Mouse (Mus musculus) liver, adult 2 months (tissue): ENCODE measurements around the gene Bbs12. TPM values are rescaled to one million over a fixed set of nuclear protein-coding genes. Genes with fewer than 3 reads are reported as not detected.

ENCODE experiments used
- DNase-seq: peaks from one replicate; pipeline ENCODE4 v3.0.0-alpha.2; 2011; ENCODE audit warnings: low read depth, low spot score; ENCODE audit errors: extremely low read depth
- H3K27ac ChIP-seq: fragments of 200-500 bp; replicated peaks from 2 replicates; pipeline ENCODE4 v1.5.1; 2012; ENCODE audit warnings: low read depth, mild to moderate bottlenecking, control low read depth, inconsistent platforms, low read length; ENCODE audit not compliant: insufficient read depth
- H3K27me3 ChIP-seq: fragments of 200-500 bp; 2 replicates; pipeline ENCODE4 v1.6.1; 2012; ENCODE audit warnings: mild to moderate bottlenecking, moderate library complexity, low read length, inconsistent platforms; ENCODE audit not compliant: control insufficient read depth, insufficient read depth
- H3K36me3 ChIP-seq: fragments of 200-500 bp; 2 replicates; pipeline ENCODE4 v1.6.1; 2012; ENCODE audit warnings: low read length, inconsistent platforms; ENCODE audit not compliant: control insufficient read depth, insufficient read depth
- H3K4me1 ChIP-seq: fragments of 200-500 bp; 2 replicates; pipeline ENCODE4 v1.6.1; 2011; ENCODE audit warnings: low read length; ENCODE audit not compliant: control insufficient read depth, insufficient read depth
- H3K4me3 ChIP-seq: fragments of 200-500 bp; 2 replicates; pipeline ENCODE4 v1.5.1; 2011; ENCODE audit warnings: low read depth, mild to moderate bottlenecking, control low read depth, low read length, moderate library complexity; ENCODE audit not compliant: insufficient read depth
- H3K79me2 ChIP-seq: fragments of 200-500 bp; 2 replicates; pipeline ENCODE4 v1.6.1; 2012; ENCODE audit warnings: inconsistent platforms, mild to moderate bottlenecking, low read length, moderate library complexity; ENCODE audit not compliant: control insufficient read depth, insufficient read depth
- H3K9ac ChIP-seq: fragments of 200-500 bp; 2 replicates; pipeline ENCODE4 v1.6.1; 2012; ENCODE audit warnings: low read depth, mild to moderate bottlenecking, control low read depth, inconsistent platforms, low read length
- CTCF ChIP-seq: fragments of 200-500 bp; IDR thresholded peaks from 2 replicates; pipeline ENCODE4 v1.5.1; 2011; ENCODE audit warnings: low read depth, low read length, control low read depth
- POLR2A ChIP-seq: fragments of 200-500 bp; IDR thresholded peaks from 2 replicates; pipeline ENCODE4 v1.6.1; 2011; ENCODE audit warnings: low read length, control low read depth; ENCODE audit not compliant: insufficient read depth; ENCODE audit errors: extremely low read depth
- WGBS: fragments of 180-500 bp; shearing (Covaris S2); methylation state at CpG from one replicate; pipeline ENCODE4 v1.1.7; 2018; 5-methylcytosine and 5-hydroxymethylcytosine counted together
- polyA plus RNA-seq: library from polyadenylated mRNA; depleted of rRNA; stranded (reverse); fragments of >200 nt; gene quantifications from 2 replicates; pipeline ENCODE4 v1.2.3, GENCODE M21; 2012
- total RNA-seq: library from RNA; depleted of rRNA; stranded (reverse); fragments of >200 nt; gene quantifications from 2 replicates; pipeline ENCODE4 v1.2.3, GENCODE M21; 2014

Bbs12 gene
- total and polyA plus RNA-seq, 2 experiments: 0.09 to 1.1 TPM

DNA sequence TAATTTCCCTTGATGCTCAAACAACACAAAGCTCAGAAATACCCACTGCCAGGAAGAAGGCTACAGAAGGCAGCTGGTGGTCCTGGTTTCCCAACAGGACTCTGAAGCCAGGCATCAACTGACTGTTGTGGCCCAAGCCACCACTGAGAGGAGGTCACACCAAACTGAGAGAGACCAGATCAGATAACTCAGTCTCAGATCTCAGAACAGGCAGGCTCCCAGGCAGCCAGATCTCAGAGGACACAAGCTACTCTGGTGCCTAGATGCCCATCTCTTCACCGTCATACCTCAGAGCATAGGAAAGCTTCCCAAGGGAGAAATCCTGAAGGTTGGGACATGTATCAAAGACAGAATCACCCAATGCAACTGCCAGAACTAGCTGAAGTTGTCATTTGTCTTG, 32.1 kb upstream of the Bbs12 start:
- Histone ChIP-seq H3K36me3 (no peaks in the 10 kb centered on the region), H3K27me3 (no peaks in the 10 kb centered on the region), H3K79me2 (no peaks in the 10 kb centered on the region), H3K4me1 (no peaks in the 10 kb centered on the region), H3K9ac (no peak overlapping the region), H3K27ac (no peak overlapping the region), H3K4me3 (no peak overlapping the region)
- DNase-seq: no peak
- WGBS: 91% methylated on average over 1 of the region's 1 CpGs
- TF ChIP-seq POLR2A: no peak
- no peak for TF ChIP-seq CTCF

DNA sequence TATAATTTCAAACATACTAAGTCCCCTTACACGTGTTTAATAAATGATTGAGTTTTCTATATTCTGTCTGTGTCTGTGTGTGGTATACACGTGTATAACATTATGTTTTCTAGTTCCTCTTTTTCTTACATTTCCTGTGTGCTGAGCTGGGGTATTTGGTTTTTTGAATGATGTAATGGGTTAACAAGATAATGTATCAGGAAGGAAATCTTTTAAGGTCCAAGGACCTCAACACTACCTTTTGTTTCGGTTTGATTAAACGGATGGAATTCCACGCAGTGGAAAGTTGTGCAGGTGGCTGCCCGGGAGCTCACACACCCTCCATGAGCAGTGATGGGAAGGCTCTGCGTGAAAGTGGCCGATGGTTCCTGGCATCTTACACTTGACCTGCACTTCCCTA, 31.5 kb upstream of the Bbs12 start:
- TF ChIP-seq POLR2A (no peak), CTCF (no peak)
- WGBS: 72% methylated on average over 8 of the region's 8 CpGs

DNA sequence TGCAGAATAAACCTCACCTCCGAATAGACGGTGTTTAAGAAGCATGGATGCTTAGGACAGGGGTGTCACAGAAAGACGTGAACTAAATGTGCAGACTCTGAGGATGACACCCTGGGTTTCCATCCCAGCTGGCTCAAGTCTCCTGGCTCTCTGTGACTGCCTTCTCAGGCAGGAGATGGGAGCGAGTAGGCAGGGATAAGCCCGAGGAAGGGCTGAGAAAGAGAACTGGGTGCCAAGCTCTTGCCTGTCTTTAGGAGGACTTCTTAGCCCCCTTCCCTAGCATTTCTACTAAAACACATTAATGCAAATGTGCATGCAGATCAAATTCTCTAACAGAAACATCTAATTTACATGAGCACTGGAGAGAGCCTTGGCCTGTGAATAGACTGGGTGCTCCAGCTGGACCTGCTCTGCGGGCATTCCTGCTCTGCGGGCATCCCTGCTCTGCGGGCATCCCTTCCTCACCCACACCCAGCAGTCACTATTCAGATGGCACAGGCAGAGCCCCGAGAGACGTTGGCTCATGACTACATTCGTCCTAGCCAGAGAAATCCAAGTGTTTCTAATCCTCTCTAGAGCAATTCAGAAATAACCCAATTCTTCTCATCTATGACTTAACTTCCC, 29.9 kb upstream of the Bbs12 start:
- 85% methylated on average over 11 of the region's 11 CpGs for WGBS
- no peak for DNase-seq
- Histone ChIP-seq H3K27me3 (no peaks in the 10 kb centered on the region), H3K27ac (no peak overlapping the region), H3K36me3 (no peaks in the 10 kb centered on the region), H3K4me3 (no peak overlapping the region), H3K79me2 (no peaks in the 10 kb centered on the region), H3K4me1 (no peaks in the 10 kb centered on the region), H3K9ac (no peak overlapping the region)
- TF ChIP-seq CTCF (no peak), POLR2A (no peak)

More for the DNA sequence above, 31.5 kb upstream of the Bbs12 start:
- H3K4me3 ChIP-seq: no peak overlapping the region
- no peaks in the 10 kb centered on the region for H3K36me3 ChIP-seq
- H3K27me3 ChIP-seq: no peaks in the 10 kb centered on the region
- no peaks in the 10 kb centered on the region for H3K79me2 ChIP-seq
- no peak for DNase-seq
- no peak overlapping the region for H3K9ac ChIP-seq
- no peak overlapping the region for H3K27ac ChIP-seq
- H3K4me1 ChIP-seq: no peaks in the 10 kb centered on the region

DNA sequence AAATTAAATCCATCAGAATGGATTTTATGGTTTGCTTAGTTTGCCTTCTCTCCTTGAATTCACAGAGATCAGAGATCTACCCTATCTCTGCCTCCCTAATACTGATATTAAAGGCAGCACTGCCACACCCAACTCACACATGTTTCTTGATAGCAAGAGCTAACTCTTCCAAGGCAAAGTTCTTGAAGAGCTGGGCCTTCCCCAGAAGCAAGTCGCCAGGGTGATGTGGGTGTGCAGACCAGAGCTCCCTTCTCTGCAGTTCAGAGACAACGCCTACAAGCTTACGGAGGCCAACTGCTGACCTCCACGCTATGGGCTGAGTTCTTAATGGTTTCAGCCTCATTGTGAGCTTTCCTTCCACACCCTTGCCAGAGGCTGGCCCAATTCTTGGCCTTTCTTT, 29.1 kb upstream of the Bbs12 start:
- H3K27ac ChIP-seq: no peak overlapping the region
- 87% methylated on average over 4 of the region's 4 CpGs for WGBS
- no peak for DNase-seq
- no peaks in the 10 kb centered on the region for H3K4me1 ChIP-seq
- H3K36me3 ChIP-seq: no peaks in the 10 kb centered on the region
- no peaks in the 10 kb centered on the region for H3K27me3 ChIP-seq
- no peak overlapping the region for H3K4me3 ChIP-seq
- no peak for TF ChIP-seq POLR2A
- no peak for TF ChIP-seq CTCF
- H3K9ac ChIP-seq: no peak overlapping the region
- no peaks in the 10 kb centered on the region for H3K79me2 ChIP-seq

DNA sequence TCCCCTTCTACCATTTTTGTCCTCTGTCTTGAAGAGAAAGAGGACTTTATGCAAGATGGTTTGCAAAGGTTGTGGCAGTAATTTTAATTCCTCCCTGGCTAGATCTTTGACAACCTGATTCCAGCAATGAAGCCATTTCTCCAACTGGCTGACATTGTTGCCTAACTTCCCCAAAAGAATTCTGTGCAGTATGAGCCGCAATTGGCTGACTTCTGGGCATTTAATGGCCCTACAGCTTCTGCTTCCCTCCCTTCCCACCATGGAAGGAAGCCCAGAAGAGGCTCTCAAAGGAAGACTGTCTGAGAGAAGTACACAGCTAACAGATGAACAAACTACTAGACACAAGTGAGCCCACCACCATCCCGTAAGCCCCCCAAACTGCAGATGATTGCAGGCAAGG, 23.1 kb upstream of the Bbs12 start:
- no peaks in the 10 kb centered on the region for H3K36me3 ChIP-seq
- TF ChIP-seq POLR2A: no peak
- TF ChIP-seq CTCF: no peak
- WGBS: 85% methylated on average over 2 of the region's 2 CpGs

DNA sequence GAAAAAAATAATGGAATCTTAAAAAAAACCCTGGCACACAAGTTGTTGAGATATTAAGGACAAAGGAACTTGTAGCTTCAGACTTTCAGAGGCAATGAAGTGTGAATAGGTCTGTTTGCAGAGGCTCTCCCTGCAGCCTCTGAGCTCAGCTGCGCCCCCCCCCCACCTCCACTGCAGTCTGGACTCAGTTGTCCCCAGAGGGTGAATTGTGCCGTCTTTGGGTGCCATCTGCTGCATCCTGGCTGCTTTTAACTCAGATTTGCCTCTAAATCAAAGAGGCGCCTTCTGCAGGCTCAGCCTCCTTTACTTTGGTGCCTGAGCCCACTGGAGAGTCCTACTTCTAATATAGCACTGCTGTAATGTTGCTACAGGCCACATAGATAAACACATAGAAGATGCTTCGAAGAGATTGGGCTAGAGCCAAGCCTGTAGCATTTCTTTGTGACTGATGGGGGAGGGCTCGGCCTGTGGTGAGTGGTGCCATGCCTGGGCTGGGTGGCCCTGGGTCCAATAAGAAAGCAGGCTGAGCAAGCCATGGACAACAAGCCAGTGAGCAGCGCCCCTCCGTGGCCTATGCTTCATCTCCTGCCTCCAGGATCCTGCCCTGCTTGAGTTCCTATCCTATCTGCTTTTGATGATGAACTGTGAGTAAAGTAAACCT, 21.3 kb upstream of the Bbs12 start:
- TF ChIP-seq CTCF (no peak), POLR2A (no peak)
- no peak overlapping the region for H3K9ac ChIP-seq
- H3K4me1 ChIP-seq: no peaks in the 10 kb centered on the region
- H3K27me3 ChIP-seq: no peaks in the 10 kb centered on the region
- no peak for DNase-seq
- 76% methylated on average over 7 of the region's 7 CpGs for WGBS
- no peaks in the 10 kb centered on the region for H3K79me2 ChIP-seq
- no peak overlapping the region for H3K4me3 ChIP-seq
- H3K36me3 ChIP-seq: no peaks in the 10 kb centered on the region
- no peak overlapping the region for H3K27ac ChIP-seq

More for the DNA sequence above, 23.1 kb upstream of the Bbs12 start:
- Histone ChIP-seq H3K4me1 (no peaks in the 10 kb centered on the region), H3K27me3 (no peaks in the 10 kb centered on the region), H3K27ac (no peak overlapping the region), H3K9ac (no peak overlapping the region), H3K79me2 (no peaks in the 10 kb centered on the region), H3K4me3 (no peak overlapping the region)
- no peak for DNase-seq
